Mouse (Mus musculus) midbrain, postnatal 0 days (tissue): ENCODE measurements around the gene Hoxc8. TPM values are rescaled to one million over a fixed set of nuclear protein-coding genes. Genes with fewer than 3 reads are reported as not detected.

Experiments
- ATAC-seq: fragments of 200-750 bp; cut with Nextera tagmentation; 2 replicates; pipeline ENCODE4 v1.8.0; 2017; ENCODE audit warnings: moderate number of reproducible peaks, mild to moderate bottlenecking, moderate TSS enrichment, moderate library complexity; ENCODE audit not compliant: low FRiP score
- DNase-seq: peaks from one replicate; pipeline ENCODE4 v3.0.0-alpha.2; 2015; ENCODE audit warnings: low spot score
- H3K27ac ChIP-seq: fragments of 300-500 bp; sonication (generic); 2 replicates; pipeline ENCODE4 v1.5.1; 2014; ENCODE audit warnings: low read depth, mild to moderate bottlenecking, low read length, mixed read lengths
- H3K27me3 ChIP-seq: fragments of 300-500 bp; sonication (generic); 2 replicates; pipeline ENCODE4 v1.6.1; 2014; ENCODE audit warnings: low read length, control low read depth, mixed read lengths; ENCODE audit not compliant: insufficient read depth
- H3K36me3 ChIP-seq: fragments of 300-500 bp; sonication (generic); 2 replicates; pipeline ENCODE4 v1.6.1; 2014; ENCODE audit warnings: low read length, control low read depth, mixed read lengths; ENCODE audit not compliant: insufficient read depth
- H3K4me1 ChIP-seq: fragments of 300-500 bp; sonication (generic); 2 replicates; pipeline ENCODE4 v1.6.1; 2014; ENCODE audit warnings: mild to moderate bottlenecking, control low read depth, antibody characterized with exemption, low read length, mixed read lengths; ENCODE audit not compliant: insufficient read depth
- H3K4me2 ChIP-seq: fragments of 300-500 bp; sonication (generic); 2 replicates; pipeline ENCODE4 v1.6.1; 2014; ENCODE audit warnings: low read depth, mild to moderate bottlenecking, low read length, mixed read lengths; ENCODE audit not compliant: poor library complexity, severe bottlenecking
- H3K4me3 ChIP-seq: fragments of 300-500 bp; sonication (generic); 2 replicates; pipeline ENCODE4 v1.5.1; 2014; ENCODE audit warnings: low read depth, mild to moderate bottlenecking, low read length, moderate library complexity
- H3K9ac ChIP-seq: fragments of 300-500 bp; sonication (generic); replicated peaks from 2 replicates; pipeline ENCODE4 v1.6.1; 2014; ENCODE audit warnings: mild to moderate bottlenecking, low read length, moderate library complexity, mixed read lengths; ENCODE audit not compliant: poor library complexity, severe bottlenecking
- H3K9me3 ChIP-seq: fragments of 300-500 bp; sonication (generic); 2 replicates; pipeline ENCODE4 v1.6.1; 2016; ENCODE audit warnings: low read length, control low read depth
- CTCF ChIP-seq: IDR thresholded peaks from 2 replicates; pipeline ENCODE4 v1.5.1; 2016; ENCODE audit warnings: antibody characterized with exemption, mild to moderate bottlenecking
- WGBS: fragments of 180-500 bp; shearing (Covaris S2); extraction: QIAGEN DNeasy Blood & Tissue Kit; methylation state at CpG from one replicate; pipeline ENCODE4 v1.1.7; 2014; 5-methylcytosine and 5-hydroxymethylcytosine counted together
- polyA plus RNA-seq: library from polyadenylated mRNA; unstranded; fragments of >200 nt; fragmentation: Nextera tagmentation; extraction: Ambion mirVana; gene quantifications from 2 replicates; pipeline ENCODE4 v1.2.1, GENCODE M21; 2015
- total RNA-seq: library from RNA; depleted of rRNA; stranded (reverse); fragments of >200 nt; gene quantifications from 2 replicates; pipeline ENCODE4 v1.2.3, GENCODE M21; 2014

Hoxc8 gene
- total and polyA plus RNA-seq, 2 experiments from 2014 or later = not detected

- no peak for TF ChIP-seq CTCF
- no peak for ATAC-seq
- H3K36me3 ChIP-seq = no peaks in the 10 kb centered on the region
- peaks cover 91% of the 10 kb centered on the region for H3K27me3 ChIP-seq
- no peak overlapping the region for H3K27ac ChIP-seq
- H3K9ac ChIP-seq = no peak overlapping the region
- no peak for DNase-seq
- H3K4me1 ChIP-seq = no peaks in the 10 kb centered on the region
- H3K9me3 ChIP-seq = no peaks in the 10 kb centered on the region
- H3K4me2 ChIP-seq = no peak overlapping the region
- no peak overlapping the region for H3K4me3 ChIP-seq
- WGBS = 17% methylated on average over 2 of the region's 2 CpGs
Measured at GRCm38 (mm10) chr15:102948842-102949241, 41.6 kb upstream of the Hoxc8 start.

GRCm38 (mm10) chr15:102949696-102950095 is 40.7 kb upstream of the Hoxc8 start:
- H3K9ac ChIP-seq = no peak overlapping the region
- no peaks in the 10 kb centered on the region for H3K9me3 ChIP-seq
- no peak for ATAC-seq
- H3K4me2 ChIP-seq = no peak overlapping the region
- DNase-seq = no peak
- peaks cover 88% of the 10 kb centered on the region for H3K27me3 ChIP-seq
- 3% methylated on average over 20 of the region's 20 CpGs for WGBS
- H3K27ac ChIP-seq = no peak overlapping the region
- no peak overlapping the region for H3K4me3 ChIP-seq
- H3K36me3 ChIP-seq = no peaks in the 10 kb centered on the region
- TF ChIP-seq CTCF = no peak
- no peaks in the 10 kb centered on the region for H3K4me1 ChIP-seq

- no peak for TF ChIP-seq CTCF
- no peaks in the 10 kb centered on the region for H3K36me3 ChIP-seq
- no peaks in the 10 kb centered on the region for H3K4me1 ChIP-seq
- H3K27ac ChIP-seq = no peak overlapping the region
- ATAC-seq = no peak
- peaks cover 91% of the 10 kb centered on the region for H3K27me3 ChIP-seq
- no peak overlapping the region for H3K4me2 ChIP-seq
- no peaks in the 10 kb centered on the region for H3K9me3 ChIP-seq
- no peak for DNase-seq
- 6% methylated on average over 2 of the region's 2 CpGs for WGBS
- no peak overlapping the region for H3K4me3 ChIP-seq
- no peak overlapping the region for H3K9ac ChIP-seq
Measured at GRCm38 (mm10) chr15:102950877-102951276, 39.5 kb upstream of the Hoxc8 start.

GRCm38 (mm10) chr15:102953561-102953960 is 36.8 kb upstream of the Hoxc8 start:
- H3K36me3 ChIP-seq = no peaks in the 10 kb centered on the region
- no peak overlapping the region for H3K4me2 ChIP-seq
- TF ChIP-seq CTCF = no peak
- peaks cover 91% of the 10 kb centered on the region for H3K27me3 ChIP-seq
- ATAC-seq (no peak), DNase-seq (no peak)
- no peak overlapping the region for H3K9ac ChIP-seq
- H3K27ac ChIP-seq = no peak overlapping the region
- H3K4me3 ChIP-seq = no peak overlapping the region
- no peaks in the 10 kb centered on the region for H3K4me1 ChIP-seq
- no peaks in the 10 kb centered on the region for H3K9me3 ChIP-seq
- WGBS = 8% methylated on average over 6 of the region's 6 CpGs

GRCm38 (mm10) chr15:102954192-102955006 is 36.0 kb upstream of the Hoxc8 start, which contains the start of gene Hoxc11:
Hoxc11 (plus strand) TSS chr15:102954427.
- H3K36me3 ChIP-seq = no peaks in the 10 kb centered on the region
- DNase-seq = no peak
- TF ChIP-seq CTCF = no peak
- WGBS = 1% methylated on average over 56 of the region's 57 CpGs
- ATAC-seq = no peak
- H3K27ac ChIP-seq = no peak within 1 kb of the TSS
- no peaks in the 10 kb centered on the region for H3K9me3 ChIP-seq
- H3K4me3 ChIP-seq = no peak within 1 kb of the TSS
- no peaks in the 10 kb centered on the region for H3K4me1 ChIP-seq
- no peak within 1 kb of the TSS for H3K4me2 ChIP-seq
- no peak within 1 kb of the TSS for H3K9ac ChIP-seq
- peaks cover 89% of the 10 kb centered on the region for H3K27me3 ChIP-seq

DNA sequence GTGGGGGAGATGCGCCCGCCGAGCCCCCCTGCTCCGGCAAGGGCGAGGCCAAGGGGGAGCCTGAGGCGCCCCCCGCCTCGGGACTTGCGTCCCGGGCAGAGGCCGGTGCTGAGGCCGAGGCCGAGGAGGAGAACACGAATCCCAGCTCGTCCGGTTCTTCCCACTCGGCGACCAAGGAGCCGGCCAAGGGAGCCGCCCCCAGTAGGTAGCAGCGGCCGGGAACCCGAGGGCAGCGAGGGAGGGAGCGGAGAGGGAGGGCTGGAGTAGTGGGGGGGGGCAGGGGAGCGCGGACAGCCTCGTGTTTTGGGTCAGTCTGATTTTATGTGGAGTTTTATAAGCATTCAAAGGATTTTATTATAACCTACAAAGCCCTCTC is 35.4 kb upstream of the Hoxc8 start:
- no peak overlapping the region for H3K9ac ChIP-seq
- 0% methylated on average over 26 of the region's 28 CpGs for WGBS
- ATAC-seq (no peak), DNase-seq (no peak)
- H3K27me3 ChIP-seq = peaks cover 92% of the 10 kb centered on the region
- H3K36me3 ChIP-seq = no peaks in the 10 kb centered on the region
- H3K27ac ChIP-seq = no peak overlapping the region
- no peak overlapping the region for H3K4me3 ChIP-seq
- H3K4me2 ChIP-seq = no peak overlapping the region
- H3K4me1 ChIP-seq = no peaks in the 10 kb centered on the region
- no peaks in the 10 kb centered on the region for H3K9me3 ChIP-seq
- TF ChIP-seq CTCF = no peak
